Mouse (Mus musculus): Measurements from ENCODE around the gene Aldh3b1.

Aldh3b1 gene

GRCm38 (mm10) chr19:3884325-3884990, 45.1 kb downstream of the Aldh3b1 start:
- DNase-seq (ENCODE audit: low read depth, low spot score): no peak

- DNase-seq (ENCODE audit: low read depth, low spot score): no peak
Measured at GRCm38 (mm10) chr19:3882214-3882613, 47.4 kb downstream of the Aldh3b1 start.

GRCm38 (mm10) chr19:3880054-3880848, 49.4 kb downstream of the Aldh3b1 start:
- no peak for DNase-seq (ENCODE audit: low read depth, low spot score)

- DNase-seq (ENCODE audit: low read depth, low spot score): no peak
Measured at GRCm38 (mm10) chr19:3875045-3875444, 54.6 kb downstream of the Aldh3b1 start.

- no peak for DNase-seq (ENCODE audit: low read depth, low spot score)
Measured at GRCm38 (mm10) chr19:3872373-3872772, 57.2 kb downstream of the Aldh3b1 start.

- no peak for DNase-seq (ENCODE audit: low read depth, low spot score)
Measured at GRCm38 (mm10) chr19:3871468-3871867, 58.1 kb downstream of the Aldh3b1 start.

GRCm38 (mm10) chr19:3868290-3868689, 61.3 kb downstream of the Aldh3b1 start:
- DNase-seq (ENCODE audit: low read depth, low spot score): no peak

- no peak for DNase-seq (ENCODE audit: low read depth, low spot score)
Measured at GRCm38 (mm10) chr19:3864960-3865359, 64.6 kb downstream of the Aldh3b1 start.

All from skeletal muscle tissue, adult 2 months (tissue).